Mouse (Mus musculus): ENCODE measurements at regions not wholly inside any gene's neighbourhood (a gene's known extent, or its start where the extent isn't known, plus 50 kb on each side); places are given as distances from the start of the nearest gene placed in this dataset.
A peak's percentile ranks its signal among the peaks of the same experiment; 100 is the strongest.

GRCm38 (mm10) chr9:89828156-89828555, 81.6 kb upstream of the Rasgrf1 start:
- ATAC-seq (ENCODE audit: low FRiP score) = no peak
- no peak overlapping the region for H3K4me3 ChIP-seq (replicated peaks)
- no peaks in the 10 kb centered on the region for H3K27me3 ChIP-seq (replicated peaks)
- no peaks in the 10 kb centered on the region for H3K36me3 ChIP-seq
- no peak overlapping the region for H3K4me2 ChIP-seq
- H3K4me1 ChIP-seq = no peaks in the 10 kb centered on the region; the same call in 1 of the 2 replicates
- 89% methylated on average over 5 of the region's 5 CpGs for WGBS
- H3K27ac ChIP-seq (replicated peaks) = no peak overlapping the region
- no peaks in the 10 kb centered on the region for H3K9me3 ChIP-seq (replicated peaks)
- H3K9ac ChIP-seq (replicated peaks) = no peak overlapping the region

- Histone ChIP-seq H3K27ac (replicated peaks) (no peak overlapping the region), H3K4me1 (no peaks in the 10 kb centered on the region; the same call in 1 of the 2 replicates), H3K4me2 (peak overlapping the region; percentile 49), H3K9ac (replicated peaks) (no peak overlapping the region), H3K27me3 (replicated peaks) (no peaks in the 10 kb centered on the region), H3K4me3 (replicated peaks) (no peak overlapping the region), H3K36me3 (no peaks in the 10 kb centered on the region), H3K9me3 (replicated peaks) (no peaks in the 10 kb centered on the region)
- 55% methylated on average over 5 of the region's 5 CpGs for WGBS
- no peak for ATAC-seq (ENCODE audit: low FRiP score)
Measured at GRCm38 (mm10) chr9:89827564-89827963, 82.1 kb upstream of the Rasgrf1 start.

GRCm38 (mm10) chr9:89826712-89827548, 82.8 kb upstream of the Rasgrf1 start:
- H3K27me3 ChIP-seq (replicated peaks) = no peaks in the 10 kb centered on the region
- peak; percentile 88 for ATAC-seq (ENCODE audit: low FRiP score)
- H3K4me2 ChIP-seq = peak overlapping the region; percentile 49
- no peak overlapping the region for H3K27ac ChIP-seq (replicated peaks)
- H3K9me3 ChIP-seq (replicated peaks) = no peaks in the 10 kb centered on the region
- WGBS = 35% methylated on average over 24 of the region's 24 CpGs
- peaks cover under 1% of the 10 kb centered on the region; the same call in 1 of the 2 replicates for H3K4me1 ChIP-seq
- no peak overlapping the region for H3K9ac ChIP-seq (replicated peaks)
- H3K36me3 ChIP-seq = no peaks in the 10 kb centered on the region
- H3K4me3 ChIP-seq (replicated peaks) = peak overlapping the region; percentile 20; the same call in 1 of the 2 replicates

GRCm38 (mm10) chr9:89821853-89822243, 83.6 kb upstream of the Ankrd34c start:
- Histone ChIP-seq H3K27ac (replicated peaks) (peak overlapping the region; percentile 19; the same call in 1 of the 2 replicates), H3K9ac (replicated peaks) (no peak overlapping the region), H3K4me3 (replicated peaks) (no peak overlapping the region), H3K9me3 (replicated peaks) (no peaks in the 10 kb centered on the region), H3K4me2 (no peak overlapping the region), H3K27me3 (replicated peaks) (no peaks in the 10 kb centered on the region), H3K36me3 (no peaks in the 10 kb centered on the region), H3K4me1 (peaks cover 12% of the 10 kb centered on the region)
- WGBS = 89% methylated on average over 4 of the region's 4 CpGs
- ATAC-seq (ENCODE audit: low FRiP score) = peak; percentile 40

- H3K36me3 ChIP-seq = no peaks in the 10 kb centered on the region
- no peaks in the 10 kb centered on the region for H3K9me3 ChIP-seq (replicated peaks)
- peak; percentile 81 for ATAC-seq (ENCODE audit: low FRiP score)
- H3K27me3 ChIP-seq (replicated peaks) = no peaks in the 10 kb centered on the region
- H3K4me1 ChIP-seq = peaks cover 12% of the 10 kb centered on the region
- no peak overlapping the region for H3K9ac ChIP-seq (replicated peaks)
- H3K4me3 ChIP-seq (replicated peaks) = no peak overlapping the region
- no peak overlapping the region for H3K4me2 ChIP-seq
- 44% methylated on average over 20 of the region's 20 CpGs for WGBS
- peak overlapping the region; percentile 19 for H3K27ac ChIP-seq (replicated peaks)
Measured at GRCm38 (mm10) chr9:89821109-89821852, 83.0 kb upstream of the Ankrd34c start.

- ATAC-seq (ENCODE audit: low FRiP score) = peak; percentile 28; the same call in 1 of the 2 replicates
- Histone ChIP-seq H3K36me3 (no peaks in the 10 kb centered on the region), H3K4me2 (no peak overlapping the region), H3K4me3 (replicated peaks) (no peak overlapping the region), H3K27me3 (replicated peaks) (no peaks in the 10 kb centered on the region), H3K4me1 (peaks cover 7% of the 10 kb centered on the region; the same call in 1 of the 2 replicates), H3K9me3 (replicated peaks) (no peaks in the 10 kb centered on the region), H3K27ac (replicated peaks) (no peak overlapping the region), H3K9ac (replicated peaks) (no peak overlapping the region)
- WGBS = 25% methylated on average over 8 of the region's 8 CpGs
Measured at GRCm38 (mm10) chr9:89813616-89814318, 75.5 kb upstream of the Ankrd34c start.

GRCm38 (mm10) chr9:89807381-89807780, 69.1 kb upstream of the Ankrd34c start:
- no peak overlapping the region for H3K4me3 ChIP-seq (replicated peaks)
- H3K4me1 ChIP-seq = no peaks in the 10 kb centered on the region
- H3K9ac ChIP-seq (replicated peaks) = no peak overlapping the region
- no peaks in the 10 kb centered on the region for H3K36me3 ChIP-seq
- no peak overlapping the region for H3K4me2 ChIP-seq
- H3K9me3 ChIP-seq (replicated peaks) = no peaks in the 10 kb centered on the region
- no peak for ATAC-seq (ENCODE audit: low FRiP score)
- no peak overlapping the region for H3K27ac ChIP-seq (replicated peaks)
- 64% methylated on average over 6 of the region's 6 CpGs for WGBS
- H3K27me3 ChIP-seq (replicated peaks) = no peaks in the 10 kb centered on the region

GRCm38 (mm10) chr9:89802658-89803057, 64.4 kb upstream of the Ankrd34c start:
- Histone ChIP-seq H3K36me3 (no peaks in the 10 kb centered on the region), H3K27ac (replicated peaks) (no peak overlapping the region), H3K4me2 (no peak overlapping the region), H3K9me3 (replicated peaks) (no peaks in the 10 kb centered on the region), H3K27me3 (replicated peaks) (no peaks in the 10 kb centered on the region), H3K4me1 (no peaks in the 10 kb centered on the region), H3K4me3 (replicated peaks) (no peak overlapping the region), H3K9ac (replicated peaks) (no peak overlapping the region)
- 88% methylated on average over 10 of the region's 10 CpGs for WGBS
- ATAC-seq (ENCODE audit: low FRiP score) = no peak

GRCm38 (mm10) chr9:89793018-89793417, 54.7 kb upstream of the Ankrd34c start:
- H3K36me3 ChIP-seq = no peaks in the 10 kb centered on the region
- H3K9ac ChIP-seq (replicated peaks) = no peak overlapping the region
- H3K27me3 ChIP-seq (replicated peaks) = no peaks in the 10 kb centered on the region
- H3K4me1 ChIP-seq = no peaks in the 10 kb centered on the region
- H3K9me3 ChIP-seq (replicated peaks) = no peaks in the 10 kb centered on the region
- 0 out of 2 replicates have a peak, but pooled peaks have one; percentile 21 for ATAC-seq (ENCODE audit: low FRiP score)
- H3K27ac ChIP-seq (replicated peaks) = no peak overlapping the region
- no peak overlapping the region for H3K4me3 ChIP-seq (replicated peaks)
- 10% methylated on average over 6 of the region's 6 CpGs for WGBS
- no peak overlapping the region for H3K4me2 ChIP-seq

- no peak overlapping the region for H3K27ac ChIP-seq (replicated peaks)
- no peaks in the 10 kb centered on the region for H3K36me3 ChIP-seq
- no peak overlapping the region for H3K9ac ChIP-seq (replicated peaks)
- no peaks in the 10 kb centered on the region for H3K4me1 ChIP-seq
- no peak overlapping the region for H3K4me3 ChIP-seq (replicated peaks)
- H3K27me3 ChIP-seq (replicated peaks) = no peaks in the 10 kb centered on the region
- ATAC-seq (ENCODE audit: low FRiP score) = no peak
- H3K9me3 ChIP-seq (replicated peaks) = no peaks in the 10 kb centered on the region
- no peak overlapping the region for H3K4me2 ChIP-seq
- 71% methylated on average over 5 of the region's 5 CpGs for WGBS
Measured at GRCm38 (mm10) chr9:89789926-89790325, 51.7 kb upstream of the Ankrd34c start.

- H3K27ac ChIP-seq (replicated peaks) = no peak overlapping the region
- no peaks in the 10 kb centered on the region for H3K27me3 ChIP-seq (replicated peaks)
- no peak overlapping the region for H3K4me2 ChIP-seq
- H3K36me3 ChIP-seq = no peaks in the 10 kb centered on the region
- no peak overlapping the region for H3K4me3 ChIP-seq (replicated peaks)
- 97% methylated on average over 1 of the region's 1 CpGs for WGBS
- no peaks in the 10 kb centered on the region for H3K9me3 ChIP-seq (replicated peaks)
- no peaks in the 10 kb centered on the region for H3K4me1 ChIP-seq
- no peak overlapping the region for H3K9ac ChIP-seq (replicated peaks)
- no peak for ATAC-seq (ENCODE audit: low FRiP score)
Measured at GRCm38 (mm10) chr9:89788651-89789050, 50.4 kb upstream of the Ankrd34c start.
